Mouse (Mus musculus): ENCODE results near the gene Notch3. TPM values are rescaled to one million over a fixed set of nuclear protein-coding genes. Genes with fewer than 3 reads are reported as not detected.
A peak's percentile ranks its signal among the peaks of the same experiment; 100 is the strongest.
"Not testable (repeated sequence)": the region's sequence is repeated elsewhere in the genome, so short reads cannot be mapped to it uniquely, and the experiment has no call there.

The Notch3 gene
- polyA plus RNA-seq, 1 experiment = 7.5 TPM

DNA sequence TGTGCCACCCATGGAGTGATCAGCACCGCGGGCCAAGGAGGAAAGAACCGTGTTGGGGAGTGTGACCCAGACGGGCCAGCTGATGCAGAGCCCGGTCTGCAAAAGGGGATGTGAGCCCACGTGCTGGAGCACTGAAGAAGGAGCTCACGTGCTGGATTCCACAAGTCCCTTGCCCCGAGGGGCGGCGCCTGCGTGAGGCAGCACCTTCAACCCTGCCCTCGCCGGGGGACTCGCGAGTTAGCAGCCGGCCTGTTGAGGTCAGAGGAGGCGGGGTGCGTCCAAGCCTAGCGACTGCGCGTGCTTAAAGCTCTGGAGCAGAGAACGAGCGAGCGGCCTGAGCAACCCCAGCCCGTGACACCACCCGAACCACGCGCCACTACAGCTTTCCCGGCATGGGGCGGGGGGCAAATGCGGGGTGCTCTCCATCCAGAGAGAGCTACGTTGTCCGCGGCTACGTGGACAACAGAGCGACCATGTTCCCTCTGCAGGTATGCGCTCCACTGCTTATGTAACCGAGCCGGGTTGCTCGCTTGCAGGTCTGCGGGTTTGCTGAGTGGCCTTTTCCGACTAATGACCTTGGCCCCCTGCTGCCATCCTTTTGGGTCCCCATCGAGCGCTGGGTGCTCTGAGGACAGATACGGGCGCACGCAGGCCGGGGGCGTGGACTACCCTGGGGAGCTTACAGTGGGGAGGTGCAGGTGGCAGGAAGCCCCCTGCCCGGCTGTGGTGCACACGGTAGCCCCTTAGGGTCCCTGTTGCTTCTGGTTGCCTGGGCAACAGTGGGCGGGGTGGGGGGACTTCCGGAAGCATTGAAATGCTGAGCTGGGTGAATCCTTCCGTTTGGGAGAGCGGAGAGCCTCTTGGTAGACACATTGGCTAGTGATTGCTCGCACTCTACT is 52.9 kb downstream of the Notch3 start:
- Histone ChIP-seq H3K27ac (ENCODE audit: insufficient read depth, low read length) (peak overlapping the region; percentile 79), H3K4me3 (ENCODE audit: insufficient read depth, low read length) (peak overlapping the region; percentile 87)
- no peak for TF ChIP-seq POLR2A (IDR thresholded peaks at IDR 0.05; ENCODE audit: extremely low read depth, insufficient read depth, low read length)

GRCm38 (mm10) chr17:32113255-32113522 is 53.5 kb downstream of the Notch3 start:
- Histone ChIP-seq H3K27ac (ENCODE audit: insufficient read depth, low read length) (no peak overlapping the region), H3K4me3 (ENCODE audit: insufficient read depth, low read length) (peak overlapping the region; percentile 87), H3K4me1 (ENCODE audit: control insufficient read depth, insufficient read depth, low read length) (peaks cover 5% of the 10 kb centered on the region)
- TF ChIP-seq POLR2A (IDR thresholded peaks at IDR 0.05; ENCODE audit: extremely low read depth, insufficient read depth, low read length) = no peak
- no peak for TF ChIP-seq CTCF (IDR thresholded peaks at IDR 0.05; ENCODE audit: extremely low read depth, insufficient read depth, low read length)

More for the DNA sequence above, 52.9 kb downstream of the Notch3 start:
- peaks cover 5% of the 10 kb centered on the region for H3K4me1 ChIP-seq (ENCODE audit: control insufficient read depth, insufficient read depth, low read length)

DNA sequence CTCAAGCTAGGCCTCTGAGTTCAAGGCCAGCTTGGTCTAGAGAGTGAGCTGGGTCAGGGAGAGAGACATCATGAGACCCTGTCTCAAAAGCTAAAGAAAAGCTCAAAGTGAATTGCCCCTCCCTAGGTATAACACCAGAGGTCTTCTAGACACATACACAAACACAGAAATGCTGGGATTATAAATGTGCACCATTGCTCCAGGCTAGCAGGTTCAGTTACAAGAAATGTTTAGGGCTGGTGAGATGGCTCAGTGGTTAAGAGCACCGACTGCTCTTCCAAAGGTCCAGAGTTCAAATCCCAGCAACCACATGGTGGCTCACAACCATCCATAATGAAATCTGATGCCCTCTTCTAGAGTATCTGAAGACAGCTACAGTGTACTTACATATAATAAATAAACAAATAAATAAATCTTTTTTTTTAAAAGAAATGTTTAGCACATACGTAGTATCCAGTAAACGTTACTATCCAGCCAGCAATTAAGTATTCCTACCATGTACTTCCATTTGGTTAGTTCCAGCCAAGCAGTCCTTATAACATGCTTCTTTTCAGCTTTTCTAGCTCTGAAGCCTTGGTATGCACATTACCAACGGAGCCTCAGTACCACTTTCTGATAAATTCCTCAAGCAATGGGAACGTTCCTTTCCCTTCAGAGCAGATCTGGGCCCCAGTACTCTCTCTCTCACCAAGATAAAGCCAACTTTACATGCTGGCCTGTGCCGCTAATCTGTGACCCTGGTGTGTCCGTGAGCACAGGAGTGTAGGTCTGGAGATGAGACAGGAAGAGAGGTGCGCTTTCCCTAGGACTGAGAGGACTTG is 54.0 kb downstream of the Notch3 start:
- Histone ChIP-seq H3K27ac (ENCODE audit: insufficient read depth, low read length) (no peak overlapping the region), H3K4me1 (ENCODE audit: control insufficient read depth, insufficient read depth, low read length) (peaks cover 5% of the 10 kb centered on the region), H3K4me3 (ENCODE audit: insufficient read depth, low read length) (no peak overlapping the region; the same call in 1 of the 2 replicates)
- no peak for TF ChIP-seq CTCF (IDR thresholded peaks at IDR 0.05; ENCODE audit: extremely low read depth, insufficient read depth, low read length)
- no peak for TF ChIP-seq POLR2A (IDR thresholded peaks at IDR 0.05; ENCODE audit: extremely low read depth, insufficient read depth, low read length)

DNA sequence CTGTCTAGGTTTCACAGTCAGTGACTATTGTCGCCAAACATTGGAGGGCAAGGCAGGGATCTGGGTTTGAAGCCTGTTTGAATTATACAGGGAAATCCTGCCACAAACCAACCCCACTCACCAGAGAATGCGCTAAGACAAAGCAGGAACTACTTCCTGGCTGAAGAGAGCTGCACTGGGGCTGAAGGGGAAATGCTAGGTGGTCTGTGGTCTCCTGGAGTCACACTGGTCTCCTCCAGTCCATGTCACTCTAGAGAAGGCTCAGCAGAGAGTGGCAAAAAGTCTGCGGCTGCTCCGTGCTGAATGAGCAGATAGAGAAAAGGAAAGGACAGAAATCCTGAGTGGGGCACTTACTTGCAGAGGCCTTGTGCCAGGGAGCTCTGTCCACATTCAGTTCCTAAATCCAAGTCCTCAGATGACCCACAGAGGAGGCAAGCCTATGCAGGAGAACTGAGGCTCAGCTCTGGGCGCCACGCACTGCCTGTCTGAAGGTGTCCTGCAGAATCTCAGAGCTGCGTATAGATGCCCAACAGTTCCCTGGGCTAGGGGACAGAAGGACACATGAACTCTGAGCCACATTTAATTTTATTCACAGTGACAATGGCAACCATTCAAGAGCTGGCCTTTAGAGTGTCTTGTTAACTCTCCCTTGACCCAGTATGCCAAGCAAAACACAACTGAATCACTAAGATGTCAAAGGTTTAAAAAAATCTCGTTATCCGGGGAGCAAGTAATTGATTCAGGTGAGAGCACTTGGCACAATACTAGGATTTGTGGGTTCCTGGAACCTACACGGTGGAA is 55.5 kb downstream of the Notch3 start:
- Histone ChIP-seq H3K27ac (ENCODE audit: insufficient read depth, low read length) (no peak overlapping the region), H3K4me3 (ENCODE audit: insufficient read depth, low read length) (no peak overlapping the region), H3K4me1 (ENCODE audit: control insufficient read depth, insufficient read depth, low read length) (peaks cover 2% of the 10 kb centered on the region; the same call in 1 of the 2 replicates)
- no peak for TF ChIP-seq POLR2A (IDR thresholded peaks at IDR 0.05; ENCODE audit: extremely low read depth, insufficient read depth, low read length)
- TF ChIP-seq CTCF (IDR thresholded peaks at IDR 0.05; ENCODE audit: extremely low read depth, insufficient read depth, low read length) = no peak

DNA sequence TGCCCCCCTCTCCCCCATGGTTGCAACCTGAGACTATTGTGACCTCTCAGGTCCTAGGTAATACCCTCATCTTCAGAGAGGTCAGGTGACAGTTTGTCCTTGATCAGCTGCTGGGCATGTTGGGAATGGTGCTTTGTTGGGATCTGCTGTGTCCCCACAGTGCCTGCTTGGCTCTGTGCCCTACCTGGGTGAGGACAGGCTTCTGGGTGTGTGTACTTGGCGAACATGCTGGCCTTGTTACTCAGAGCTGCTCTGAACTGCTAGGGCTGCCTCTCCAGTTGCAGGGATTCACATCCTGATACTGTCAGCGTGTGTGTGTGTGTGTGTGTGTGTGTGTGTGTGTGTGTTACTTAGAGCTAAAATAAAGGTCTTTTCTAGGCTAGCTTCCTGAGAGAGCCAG is 56.2 kb downstream of the Notch3 start:
- Histone ChIP-seq H3K4me3 (ENCODE audit: insufficient read depth, low read length) (no peak overlapping the region), H3K27ac (ENCODE audit: insufficient read depth, low read length) (no peak overlapping the region), H3K4me1 (ENCODE audit: control insufficient read depth, insufficient read depth, low read length) (peaks cover 2% of the 10 kb centered on the region; the same call in 1 of the 2 replicates)
- TF ChIP-seq CTCF (IDR thresholded peaks at IDR 0.05; ENCODE audit: extremely low read depth, insufficient read depth, low read length) (no peak), POLR2A (IDR thresholded peaks at IDR 0.05; ENCODE audit: extremely low read depth, insufficient read depth, low read length) (no peak)

GRCm38 (mm10) chr17:32109201-32109940 is 57.3 kb downstream of the Notch3 start:
- TF ChIP-seq CTCF (IDR thresholded peaks at IDR 0.05; ENCODE audit: extremely low read depth, insufficient read depth, low read length) (no peak), POLR2A (IDR thresholded peaks at IDR 0.05; ENCODE audit: extremely low read depth, insufficient read depth, low read length) (no peak)

GRCm38 (mm10) chr17:32108320-32109011 is 58.2 kb downstream of the Notch3 start:
- H3K4me1 ChIP-seq (ENCODE audit: control insufficient read depth, insufficient read depth, low read length); H3K4me3 ChIP-seq (ENCODE audit: insufficient read depth, low read length); H3K27ac ChIP-seq (ENCODE audit: insufficient read depth, low read length): not testable (repeated sequence)

More at GRCm38 (mm10) chr17:32109201-32109940, 57.3 kb downstream of the Notch3 start:
- H3K4me1 ChIP-seq (ENCODE audit: control insufficient read depth, insufficient read depth, low read length) = peaks cover under 1% of the 10 kb centered on the region; the same call in 1 of the 2 replicates
- no peak overlapping the region for H3K4me3 ChIP-seq (ENCODE audit: insufficient read depth, low read length)
- no peak overlapping the region for H3K27ac ChIP-seq (ENCODE audit: insufficient read depth, low read length)

GRCm38 (mm10) chr17:32107877-32108276 is 58.8 kb downstream of the Notch3 start:
- H3K4me3 ChIP-seq (ENCODE audit: insufficient read depth, low read length) = no peak overlapping the region
- H3K4me1 ChIP-seq (ENCODE audit: control insufficient read depth, insufficient read depth, low read length) = no peaks in the 10 kb centered on the region
- H3K27ac ChIP-seq (ENCODE audit: insufficient read depth, low read length) = no peak overlapping the region
- no peak for TF ChIP-seq POLR2A (IDR thresholded peaks at IDR 0.05; ENCODE audit: extremely low read depth, insufficient read depth, low read length)
- no peak for TF ChIP-seq CTCF (IDR thresholded peaks at IDR 0.05; ENCODE audit: extremely low read depth, insufficient read depth, low read length)

Measured in cortical plate, adult 2 months (tissue).